Mouse (Mus musculus): ENCODE data around the gene Syce2. TPM values are rescaled to one million over a fixed set of nuclear protein-coding genes. Genes with fewer than 3 reads are reported as not detected.
A peak's percentile ranks its signal among the peaks of the same experiment; 100 is the strongest.

Gene Syce2
- polyA plus RNA-seq, 1 experiment from 2014 or later: 63.7 TPM

- no peak overlapping the region for H3K4me3 ChIP-seq (replicated peaks)
- 78% methylated on average over 8 of the region's 8 CpGs for WGBS
- no peak overlapping the region for H3K9ac ChIP-seq
- H3K4me1 ChIP-seq: peaks cover 5% of the 10 kb centered on the region
- no peaks in the 10 kb centered on the region for H3K36me3 ChIP-seq
- H3K9me3 ChIP-seq: peaks cover 3% of the 10 kb centered on the region; the same call in 1 of the 2 replicates
- H3K27me3 ChIP-seq (replicated peaks): peaks cover 23% of the 10 kb centered on the region
- no peak overlapping the region for H3K27ac ChIP-seq
- no peak overlapping the region for H3K4me2 ChIP-seq
- ATAC-seq (ENCODE audit: insufficient read depth, low FRiP score, low read depth): no peak
Measured at GRCm38 (mm10) chr8:84915269-84915668, 43.4 kb downstream of the Syce2 start.

GRCm38 (mm10) chr8:84917781-84918180 lies 45.9 kb downstream of the Syce2 start:
- 35% methylated on average over 20 of the region's 20 CpGs for WGBS
- H3K27me3 ChIP-seq (replicated peaks): peaks cover 4% of the 10 kb centered on the region

GRCm38 (mm10) chr8:84918646-84919045 lies 46.7 kb downstream of the Syce2 start:
- Histone ChIP-seq H3K4me2 (no peak overlapping the region), H3K9me3 (peaks cover 3% of the 10 kb centered on the region; the same call in 1 of the 2 replicates), H3K27ac (no peak overlapping the region), H3K36me3 (no peaks in the 10 kb centered on the region), H3K27me3 (replicated peaks) (no peaks in the 10 kb centered on the region; the same call in 1 of the 2 replicates), H3K4me1 (no peaks in the 10 kb centered on the region), H3K4me3 (replicated peaks) (no peak overlapping the region), H3K9ac (no peak overlapping the region)
- 87% methylated on average over 15 of the region's 15 CpGs for WGBS
- no peak for ATAC-seq (ENCODE audit: insufficient read depth, low FRiP score, low read depth)

More at GRCm38 (mm10) chr8:84917781-84918180, 45.9 kb downstream of the Syce2 start:
- Histone ChIP-seq H3K36me3 (no peaks in the 10 kb centered on the region), H3K9ac (no peak overlapping the region), H3K4me1 (peaks cover 3% of the 10 kb centered on the region), H3K4me2 (no peak overlapping the region), H3K27ac (no peak overlapping the region), H3K9me3 (peaks cover 3% of the 10 kb centered on the region; the same call in 1 of the 2 replicates), H3K4me3 (replicated peaks) (no peak overlapping the region)
- ATAC-seq (ENCODE audit: insufficient read depth, low FRiP score, low read depth): no peak

- 65% methylated on average over 2 of the region's 2 CpGs for WGBS
- no peaks in the 10 kb centered on the region for H3K36me3 ChIP-seq
- no peaks in the 10 kb centered on the region for H3K9me3 ChIP-seq
- ATAC-seq (ENCODE audit: insufficient read depth, low FRiP score, low read depth): no peak
- H3K4me2 ChIP-seq: no peak overlapping the region
- no peaks in the 10 kb centered on the region for H3K4me1 ChIP-seq
- H3K4me3 ChIP-seq (replicated peaks): no peak overlapping the region
- H3K27ac ChIP-seq: no peak overlapping the region
- no peak overlapping the region for H3K9ac ChIP-seq
- no peaks in the 10 kb centered on the region; the same call in 1 of the 2 replicates for H3K27me3 ChIP-seq (replicated peaks)
Measured at GRCm38 (mm10) chr8:84921596-84921995, 49.7 kb downstream of the Syce2 start.

GRCm38 (mm10) chr8:84925557-84925956 lies 53.6 kb downstream of the Syce2 start:
- Histone ChIP-seq H3K4me3 (replicated peaks) (no peak overlapping the region), H3K9me3 (no peaks in the 10 kb centered on the region), H3K36me3 (no peaks in the 10 kb centered on the region), H3K27ac (no peak overlapping the region), H3K27me3 (replicated peaks) (peaks cover 21% of the 10 kb centered on the region), H3K4me2 (no peak overlapping the region), H3K4me1 (0 out of 2 replicates have a peak, but pooled peaks cover 7% of the 10 kb centered on the region), H3K9ac (no peak overlapping the region)
- WGBS: 64% methylated on average over 7 of the region's 7 CpGs
- no peak for ATAC-seq (ENCODE audit: insufficient read depth, low FRiP score, low read depth)

- Histone ChIP-seq H3K27me3 (replicated peaks) (peaks cover 32% of the 10 kb centered on the region), H3K9me3 (no peaks in the 10 kb centered on the region), H3K36me3 (no peaks in the 10 kb centered on the region), H3K9ac (no peak overlapping the region), H3K4me3 (replicated peaks) (no peak overlapping the region), H3K27ac (no peak overlapping the region), H3K4me2 (no peak overlapping the region), H3K4me1 (0 out of 2 replicates have a peak, but pooled peaks cover 7% of the 10 kb centered on the region)
- no peak for ATAC-seq (ENCODE audit: insufficient read depth, low FRiP score, low read depth)
- 86% methylated on average over 1 of the region's 1 CpGs for WGBS
Measured at GRCm38 (mm10) chr8:84927513-84927912, 55.6 kb downstream of the Syce2 start.

GRCm38 (mm10) chr8:84928456-84929306 lies 56.8 kb downstream of the Syce2 start:
- Histone ChIP-seq H3K27me3 (replicated peaks) (peaks cover 33% of the 10 kb centered on the region), H3K9me3 (no peaks in the 10 kb centered on the region), H3K4me2 (peak overlapping the region; percentile 70), H3K9ac (no peak overlapping the region), H3K4me1 (0 out of 2 replicates have a peak, but pooled peaks cover 7% of the 10 kb centered on the region), H3K27ac (no peak overlapping the region), H3K36me3 (no peaks in the 10 kb centered on the region), H3K4me3 (replicated peaks) (peak overlapping the region; percentile 31)
- 2% methylated on average over 50 of the region's 52 CpGs for WGBS
- ATAC-seq (ENCODE audit: insufficient read depth, low FRiP score, low read depth): peak; percentile 71; the same call in 1 of the 2 replicates

- Histone ChIP-seq H3K9ac (no peak overlapping the region), H3K4me1 (0 out of 2 replicates have a peak, but pooled peaks cover 7% of the 10 kb centered on the region), H3K4me2 (no peak overlapping the region), H3K27ac (no peak overlapping the region), H3K4me3 (replicated peaks) (no peak overlapping the region), H3K9me3 (no peaks in the 10 kb centered on the region), H3K27me3 (replicated peaks) (peaks cover 52% of the 10 kb centered on the region), H3K36me3 (no peaks in the 10 kb centered on the region)
- WGBS: 84% methylated on average over 13 of the region's 13 CpGs
- ATAC-seq (ENCODE audit: insufficient read depth, low FRiP score, low read depth): no peak
Measured at GRCm38 (mm10) chr8:84930582-84930981, 58.7 kb downstream of the Syce2 start.

- Histone ChIP-seq H3K9me3 (no peaks in the 10 kb centered on the region), H3K4me3 (replicated peaks) (no peak overlapping the region), H3K9ac (no peak overlapping the region), H3K27me3 (replicated peaks) (peaks cover 71% of the 10 kb centered on the region), H3K27ac (no peak overlapping the region), H3K36me3 (no peaks in the 10 kb centered on the region), H3K4me1 (peaks cover 16% of the 10 kb centered on the region), H3K4me2 (no peak overlapping the region)
- 76% methylated on average over 16 of the region's 16 CpGs for WGBS
- no peak for ATAC-seq (ENCODE audit: insufficient read depth, low FRiP score, low read depth)
Measured at GRCm38 (mm10) chr8:84933767-84934559, 62.1 kb downstream of the Syce2 start.

GRCm38 (mm10) chr8:84934860-84935259 lies 62.9 kb downstream of the Syce2 start:
- ATAC-seq (ENCODE audit: insufficient read depth, low FRiP score, low read depth): no peak; the same call in 1 of the 2 replicates
- WGBS: 2% methylated on average over 15 of the region's 15 CpGs
- peaks cover 62% of the 10 kb centered on the region for H3K27me3 ChIP-seq (replicated peaks)

GRCm38 (mm10) chr8:84935489-84935888 lies 63.6 kb downstream of the Syce2 start:
- H3K9me3 ChIP-seq: no peaks in the 10 kb centered on the region
- H3K27me3 ChIP-seq (replicated peaks): peaks cover 56% of the 10 kb centered on the region
- no peak overlapping the region for H3K27ac ChIP-seq
- 4% methylated on average over 14 of the region's 14 CpGs for WGBS
- H3K4me3 ChIP-seq (replicated peaks): no peak overlapping the region
- 0 out of 2 replicates have a peak, but pooled peaks have one; percentile 4 for ATAC-seq (ENCODE audit: insufficient read depth, low FRiP score, low read depth)
- no peak overlapping the region for H3K9ac ChIP-seq
- no peak overlapping the region for H3K4me2 ChIP-seq
- no peaks in the 10 kb centered on the region for H3K36me3 ChIP-seq
- peaks cover 12% of the 10 kb centered on the region for H3K4me1 ChIP-seq

More at GRCm38 (mm10) chr8:84934860-84935259, 62.9 kb downstream of the Syce2 start:
- no peaks in the 10 kb centered on the region for H3K36me3 ChIP-seq
- no peak overlapping the region for H3K4me3 ChIP-seq (replicated peaks)
- H3K27ac ChIP-seq: no peak overlapping the region
- H3K4me2 ChIP-seq: 0 out of 2 replicates have a peak overlapping the region, but pooled peaks have one; percentile 1
- no peaks in the 10 kb centered on the region for H3K9me3 ChIP-seq
- H3K4me1 ChIP-seq: peaks cover 12% of the 10 kb centered on the region
- no peak overlapping the region for H3K9ac ChIP-seq
